Mouse (Mus musculus): ENCODE measurements around the gene Trpm8. TPM values are rescaled to one million over a fixed set of nuclear protein-coding genes. Genes with fewer than 3 reads are reported as not detected.

The Trpm8 gene
- polyA plus RNA-seq, 2 experiments = not detected

DNA sequence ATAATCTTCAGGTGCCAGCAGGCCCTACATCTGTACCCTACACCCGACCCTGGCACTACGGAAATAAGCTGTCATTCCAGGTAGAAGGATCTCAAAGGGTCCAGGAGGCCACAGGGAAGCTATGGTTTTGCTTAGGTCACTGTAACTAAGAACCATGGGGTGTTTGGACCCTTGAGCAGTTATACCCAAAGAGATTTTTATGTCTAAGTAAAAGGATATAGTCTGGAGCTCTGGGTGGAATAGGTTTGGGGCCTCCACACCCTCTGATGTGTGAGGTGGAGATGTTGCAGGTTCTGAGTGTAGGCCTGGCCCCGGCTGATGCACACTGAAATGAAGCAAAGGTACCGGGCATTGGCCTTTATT, 43.2 kb upstream of the Trpm8 start:
- ATAC-seq (ENCODE audit: insufficient read depth) = no peak
- H3K4me2 ChIP-seq (ENCODE audit: low read depth) = no peak overlapping the region
- H3K4me1 ChIP-seq (replicated peaks; ENCODE audit: control insufficient read depth in 2 of 2, insufficient read depth in 2 of 2, low read length in 1 of 2) = no peaks in the 10 kb centered on the region
- H3K9ac ChIP-seq (replicated peaks) = no peak overlapping the region
- no peak for DNase-seq (ENCODE audit: low read depth in 3 of 3, low spot score in 3 of 3)
- H3K4me3 ChIP-seq (ENCODE audit: insufficient read depth in 1 of 2, low read depth in 2 of 2, low read length in 2 of 2) = no peak overlapping the region
- no peak for TF ChIP-seq CTCF (IDR thresholded peaks at IDR 0.05; ENCODE audit: low read depth)
- TF ChIP-seq EP300 (IDR thresholded peaks at IDR 0.05; ENCODE audit: low read depth) = no peak
- no peaks in the 10 kb centered on the region for H3K27me3 ChIP-seq (ENCODE audit: control insufficient read depth, insufficient read depth, low read length)
- 44% methylated on average over 4 of the region's 4 CpGs for WGBS (ENCODE audit: insufficient replicate concordance)
- H3K27ac ChIP-seq = no peak overlapping the region
- H3K9me3 ChIP-seq (ENCODE audit: control insufficient read depth, low read length) = peaks cover 35% of the 10 kb centered on the region
- H3K36me3 ChIP-seq (replicated peaks; ENCODE audit: control insufficient read depth, insufficient read depth, low read depth) = no peaks in the 10 kb centered on the region

DNA sequence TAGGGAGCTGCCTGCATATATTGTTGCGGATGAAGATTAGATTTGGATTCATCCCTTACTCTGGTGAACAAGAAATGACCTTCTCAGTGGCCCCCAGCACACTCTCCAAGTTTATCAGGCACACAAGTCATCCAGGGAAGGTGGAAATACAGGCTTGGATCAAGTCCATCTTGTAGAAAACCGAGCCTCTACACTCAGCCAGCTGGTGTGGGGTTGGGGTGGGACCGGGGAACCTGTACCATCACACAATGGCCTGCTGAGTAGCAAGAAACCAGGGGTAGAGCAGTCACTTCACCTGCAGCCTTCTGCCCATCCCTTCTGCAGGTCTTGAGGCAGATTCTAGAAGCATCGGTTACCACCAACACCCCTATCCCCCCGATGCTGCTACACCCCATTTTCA, 42.8 kb upstream of the Trpm8 start:
- peaks cover 33% of the 10 kb centered on the region for H3K9me3 ChIP-seq (ENCODE audit: control insufficient read depth, low read length)
- no peak overlapping the region for H3K4me2 ChIP-seq (ENCODE audit: low read depth)
- H3K9ac ChIP-seq (replicated peaks) = no peak overlapping the region
- no peak for TF ChIP-seq CTCF (IDR thresholded peaks at IDR 0.05; ENCODE audit: low read depth)
- no peak for TF ChIP-seq EP300 (IDR thresholded peaks at IDR 0.05; ENCODE audit: low read depth)
- H3K36me3 ChIP-seq (replicated peaks; ENCODE audit: control insufficient read depth, insufficient read depth, low read depth) = no peaks in the 10 kb centered on the region
- DNase-seq (ENCODE audit: low read depth in 3 of 3, low spot score in 3 of 3) = no peak
- no peak for ATAC-seq (ENCODE audit: insufficient read depth)
- no peak overlapping the region for H3K27ac ChIP-seq
- H3K4me1 ChIP-seq (replicated peaks; ENCODE audit: control insufficient read depth in 2 of 2, insufficient read depth in 2 of 2, low read length in 1 of 2) = no peaks in the 10 kb centered on the region
- H3K4me3 ChIP-seq (ENCODE audit: insufficient read depth in 1 of 2, low read depth in 2 of 2, low read length in 2 of 2) = no peak overlapping the region
- WGBS (ENCODE audit: insufficient replicate concordance) = 27% methylated on average over 5 of the region's 5 CpGs
- no peaks in the 10 kb centered on the region for H3K27me3 ChIP-seq (ENCODE audit: control insufficient read depth, insufficient read depth, low read length)

DNA sequence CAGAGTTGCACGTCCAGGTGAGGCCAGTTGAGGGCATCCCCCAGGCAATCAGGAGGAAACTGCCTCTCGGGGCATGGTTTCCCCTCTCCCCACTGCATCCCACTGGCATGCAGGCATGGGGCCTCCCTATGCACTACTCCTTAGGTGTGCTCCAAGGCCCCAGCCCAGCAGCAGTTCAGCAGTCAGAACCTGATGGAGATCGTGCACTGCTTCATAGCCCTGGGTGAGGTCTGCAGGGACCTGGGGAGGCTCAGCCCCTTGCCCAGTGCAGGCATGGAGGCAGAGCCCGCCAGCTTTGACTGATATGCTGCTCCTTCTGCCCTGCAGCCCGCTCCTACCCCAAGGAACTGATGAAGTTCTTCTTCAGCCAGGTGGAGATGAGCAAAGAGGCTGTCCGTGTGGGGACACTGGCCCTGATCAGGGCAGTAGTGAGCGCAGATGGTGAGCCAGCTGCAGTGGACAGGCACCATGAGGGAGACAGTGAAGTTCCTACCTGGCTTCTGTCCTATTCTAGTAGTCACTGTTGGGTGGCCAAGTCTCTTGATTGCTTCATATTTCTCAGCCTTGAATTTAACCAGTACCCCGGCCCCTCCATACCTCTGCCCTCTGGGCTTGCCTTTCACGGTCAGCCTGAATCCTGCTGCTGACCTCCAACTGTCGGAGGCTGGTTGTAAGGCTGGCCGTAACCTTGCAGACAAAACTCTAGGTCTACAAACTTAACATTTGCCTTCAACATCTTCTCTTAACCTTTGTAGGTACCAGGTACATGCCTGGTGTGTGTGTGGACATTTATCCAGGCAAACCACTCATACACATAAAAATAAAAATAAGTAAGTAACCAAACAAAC, 42.2 kb upstream of the Trpm8 start:
- H3K4me2 ChIP-seq (ENCODE audit: low read depth) = no peak overlapping the region
- DNase-seq (ENCODE audit: low read depth in 3 of 3, low spot score in 3 of 3) = no peak
- no peak overlapping the region for H3K9ac ChIP-seq (replicated peaks)
- no peak for TF ChIP-seq EP300 (IDR thresholded peaks at IDR 0.05; ENCODE audit: low read depth)
- no peak for TF ChIP-seq CTCF (IDR thresholded peaks at IDR 0.05; ENCODE audit: low read depth)
- H3K27ac ChIP-seq = no peak overlapping the region
- no peaks in the 10 kb centered on the region for H3K36me3 ChIP-seq (replicated peaks; ENCODE audit: control insufficient read depth, insufficient read depth, low read depth)
- WGBS (ENCODE audit: insufficient replicate concordance) = 48% methylated on average over 11 of the region's 11 CpGs
- peaks cover 36% of the 10 kb centered on the region for H3K9me3 ChIP-seq (ENCODE audit: control insufficient read depth, low read length)
- ATAC-seq (ENCODE audit: insufficient read depth) = peak; percentile 12; the same call in 1 of the 2 replicates
- no peaks in the 10 kb centered on the region for H3K27me3 ChIP-seq (ENCODE audit: control insufficient read depth, insufficient read depth, low read length)
- H3K4me1 ChIP-seq (replicated peaks; ENCODE audit: control insufficient read depth in 2 of 2, insufficient read depth in 2 of 2, low read length in 1 of 2) = no peaks in the 10 kb centered on the region
- H3K4me3 ChIP-seq (ENCODE audit: insufficient read depth in 1 of 2, low read depth in 2 of 2, low read length in 2 of 2) = no peak overlapping the region

DNA sequence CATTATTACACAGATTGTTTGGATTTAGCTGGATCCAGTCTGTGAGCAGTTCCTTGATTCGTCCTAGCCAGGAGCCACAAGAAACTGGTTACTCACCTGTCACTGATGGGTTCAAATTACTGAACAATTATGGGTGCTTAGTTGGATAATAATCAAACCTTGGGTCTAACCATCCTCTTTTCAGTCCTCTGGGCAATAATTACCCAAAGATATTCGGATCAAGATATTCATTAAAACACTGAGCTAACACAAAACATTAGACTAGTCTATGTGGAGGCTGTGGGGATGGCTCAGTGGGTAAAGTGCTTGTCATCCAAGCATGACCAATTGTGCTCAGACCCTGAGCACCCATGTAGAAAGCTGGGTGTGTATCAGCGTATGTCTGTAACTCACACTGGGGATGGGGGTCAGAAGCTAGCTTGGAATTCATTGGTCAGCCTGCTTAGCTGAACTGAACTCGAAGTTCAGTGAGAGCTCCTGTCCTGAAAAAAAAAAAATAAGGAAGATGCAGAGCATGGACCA, 41.5 kb upstream of the Trpm8 start:
- H3K9me3 ChIP-seq (ENCODE audit: control insufficient read depth, low read length) = peaks cover 43% of the 10 kb centered on the region
- WGBS (ENCODE audit: insufficient replicate concordance) = 37% methylated on average over 4 of the region's 4 CpGs
- TF ChIP-seq CTCF (IDR thresholded peaks at IDR 0.05; ENCODE audit: low read depth) = no peak
- no peak for TF ChIP-seq EP300 (IDR thresholded peaks at IDR 0.05; ENCODE audit: low read depth)
- no peak overlapping the region for H3K4me3 ChIP-seq (ENCODE audit: insufficient read depth in 1 of 2, low read depth in 2 of 2, low read length in 2 of 2)
- no peaks in the 10 kb centered on the region for H3K36me3 ChIP-seq (replicated peaks; ENCODE audit: control insufficient read depth, insufficient read depth, low read depth)
- DNase-seq (ENCODE audit: low read depth in 3 of 3, low spot score in 3 of 3) (no peak), ATAC-seq (ENCODE audit: insufficient read depth) (no peak)
- no peaks in the 10 kb centered on the region for H3K4me1 ChIP-seq (replicated peaks; ENCODE audit: control insufficient read depth in 2 of 2, insufficient read depth in 2 of 2, low read length in 1 of 2)
- H3K27ac ChIP-seq = no peak overlapping the region
- no peak overlapping the region for H3K4me2 ChIP-seq (ENCODE audit: low read depth)
- H3K9ac ChIP-seq (replicated peaks) = no peak overlapping the region
- H3K27me3 ChIP-seq (ENCODE audit: control insufficient read depth, insufficient read depth, low read length) = no peaks in the 10 kb centered on the region

DNA sequence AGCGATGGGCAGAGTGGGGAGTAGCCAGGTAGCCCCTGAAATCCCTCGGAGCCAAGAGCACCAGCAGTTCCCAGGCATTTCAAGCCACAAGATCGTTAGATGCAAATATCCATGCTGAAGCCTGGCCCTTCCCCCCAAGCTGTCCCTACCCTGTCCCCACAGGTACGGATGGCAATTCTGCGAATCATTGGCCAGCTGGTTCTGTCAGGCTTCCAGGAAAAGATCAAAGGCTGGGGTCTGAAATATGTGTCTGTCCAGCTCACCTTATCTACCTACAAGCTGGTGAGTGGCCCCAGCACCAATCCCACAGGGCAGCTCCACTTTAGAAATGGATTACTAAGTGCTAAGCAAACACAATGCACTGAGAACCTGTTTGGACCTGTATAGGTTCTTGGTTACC, 40.1 kb upstream of the Trpm8 start:
- Histone ChIP-seq H3K9ac (replicated peaks) (no peak overlapping the region), H3K4me3 (ENCODE audit: insufficient read depth in 1 of 2, low read depth in 2 of 2, low read length in 2 of 2) (no peak overlapping the region), H3K9me3 (ENCODE audit: control insufficient read depth, low read length) (peaks cover 39% of the 10 kb centered on the region), H3K4me2 (ENCODE audit: low read depth) (no peak overlapping the region), H3K4me1 (replicated peaks; ENCODE audit: control insufficient read depth in 2 of 2, insufficient read depth in 2 of 2, low read length in 1 of 2) (no peaks in the 10 kb centered on the region), H3K27ac (no peak overlapping the region), H3K27me3 (ENCODE audit: control insufficient read depth, insufficient read depth, low read length) (no peaks in the 10 kb centered on the region), H3K36me3 (replicated peaks; ENCODE audit: control insufficient read depth, insufficient read depth, low read depth) (no peaks in the 10 kb centered on the region)
- ATAC-seq (ENCODE audit: insufficient read depth) (no peak), DNase-seq (ENCODE audit: low read depth in 3 of 3, low spot score in 3 of 3) (no peak)
- no peak for TF ChIP-seq EP300 (IDR thresholded peaks at IDR 0.05; ENCODE audit: low read depth)
- TF ChIP-seq CTCF (IDR thresholded peaks at IDR 0.05; ENCODE audit: low read depth) = no peak
- WGBS (ENCODE audit: insufficient replicate concordance) = 49% methylated on average over 5 of the region's 5 CpGs
